Mouse (Mus musculus): ENCODE data around the gene Acaa1a.

The Acaa1a gene

GRCm38 (mm10) chr9:119394808-119395207, 55.3 kb downstream of the Acaa1a start:
- DNase-seq = no peak

All from kidney, postnatal 14 days (tissue).